Comparison of ENCODE assay signal across 22 mouse cellular contexts in the genomic region with DNA sequence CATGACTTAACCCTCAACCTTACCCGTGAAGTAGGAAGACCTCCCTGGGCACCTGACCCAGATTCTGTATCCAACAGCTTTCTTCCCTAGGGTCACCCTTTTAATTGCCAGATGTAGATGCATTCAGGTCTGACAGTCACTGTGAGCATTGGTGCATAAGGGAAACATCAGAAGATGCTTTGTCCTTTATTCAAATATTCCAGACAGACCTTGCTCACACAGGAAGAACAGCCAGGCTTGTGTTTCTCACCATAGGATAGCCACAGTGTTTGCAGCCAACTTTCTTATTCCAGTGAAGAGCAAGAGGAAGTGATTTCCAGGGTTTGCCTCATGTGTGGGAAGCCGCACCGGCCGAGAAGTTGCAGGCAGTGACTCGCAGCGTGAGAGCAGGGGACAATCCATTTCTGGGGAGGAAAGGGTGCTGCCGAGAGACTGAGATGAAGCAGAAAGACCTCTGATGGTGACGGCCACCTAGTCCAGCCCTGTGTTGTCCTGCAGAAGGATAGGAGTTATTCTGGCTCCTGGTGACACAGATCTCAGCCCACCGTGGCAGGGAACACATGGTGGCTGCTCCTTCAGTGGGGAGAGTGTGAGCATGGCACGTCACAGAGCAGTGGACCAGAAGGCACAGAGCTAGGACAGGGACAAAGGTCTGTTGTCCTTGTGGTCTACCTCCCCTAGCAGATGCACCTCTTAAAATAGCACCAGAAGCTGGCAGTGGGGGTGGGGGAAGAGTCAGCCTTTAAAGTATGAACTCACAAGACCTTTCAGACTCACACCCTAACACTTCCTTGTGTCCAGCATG. TPM values are rescaled to one million over a fixed set of nuclear protein-coding genes. Genes with fewer than 3 reads are reported as not detected.
DNase-seq lines count a peak whose midpoint lies in the region; ATAC-seq and TF ChIP-seq lines count a peak whose summit lies in the region.
"Had no signal": no experiment of that assay in that cellular context is flagged by ENCODE, and none has a peak within 500 bp of the region (broad histone marks: within the 10 kb centered on the region; RNA-seq: fewer than 3 reads in every experiment).

No protein-coding gene starts in this region.

- H3K4me3 ChIP-seq in heart, embryonic 11.5 days (ENCODE audit: low read depth, low read length), result no peak overlapping the region
- no peak overlapping the region for H3K4me3 ChIP-seq in kidney, postnatal 0 days (replicated peaks; ENCODE audit: low read depth, low read length)
- no peak overlapping the region for H3K4me3 ChIP-seq in kidney, embryonic 16.5 days (ENCODE audit: low read length)
- no peak overlapping the region for H3K4me3 ChIP-seq in heart, embryonic 15.5 days
- H3K4me3 ChIP-seq: embryonic facial prominence, embryonic 10.5 days; erythroblast, embryonic 14.5 days; liver, embryonic 13.5 days; midbrain, embryonic 12.5 days had no signal

- no peaks in the 10 kb centered on the region for H3K27me3 ChIP-seq in heart, embryonic 11.5 days (ENCODE audit: control insufficient read depth, insufficient read depth, low read length)
- no peaks in the 10 kb centered on the region for H3K27me3 ChIP-seq in kidney, postnatal 0 days (ENCODE audit: insufficient read depth, low read length)
- H3K27me3 ChIP-seq in kidney, embryonic 16.5 days (ENCODE audit: insufficient read depth, low read length), result no peaks in the 10 kb centered on the region
- no peaks in the 10 kb centered on the region for H3K27me3 ChIP-seq in heart, embryonic 15.5 days
- H3K27me3 ChIP-seq: liver, embryonic 13.5 days; midbrain, embryonic 12.5 days had no signal

- TF ChIP-seq CTCF in kidney, postnatal 0 days (IDR thresholded peaks at IDR 0.05; ENCODE audit: low read depth), result no peak

- no peak for DNase-seq in heart, postnatal 4 days
- no peak for DNase-seq in kidney, postnatal 0 days (ENCODE audit: low spot score)
- DNase-seq: cerebellum, adult 11 months; cerebellum, postnatal 36 days; gastrocnemius, postnatal 14 days; kidney, postnatal 10 days; liver, embryonic 13.5 days; right cerebral cortex, postnatal 25 days had no signal

- WGBS in heart, embryonic 11.5 days (ENCODE audit: insufficient replicate concordance), result 45% methylated on average over 10 of the region's 10 CpGs
- 45% methylated on average over 10 of the region's 10 CpGs for WGBS in kidney, postnatal 0 days
- 44% methylated on average over 10 of the region's 10 CpGs for WGBS in kidney, embryonic 16.5 days
- WGBS in heart, embryonic 15.5 days, result 43% methylated on average over 10 of the region's 10 CpGs

- ATAC-seq in heart, embryonic 11.5 days (replicated peaks; ENCODE audit: insufficient number of reproducible peaks, low FRiP score, low TSS enrichment), result no peak
- peak; percentile 55; the same call in 1 of the 2 replicates for ATAC-seq in kidney, postnatal 0 days (replicated peaks; ENCODE audit: low FRiP score, low read depth)
- ATAC-seq in kidney, embryonic 16.5 days (ENCODE audit: low FRiP score, low TSS enrichment), result no peak
- 0 out of 2 replicates have a peak, but pooled peaks have one; percentile 27 for ATAC-seq in heart, embryonic 15.5 days (replicated peaks; ENCODE audit: insufficient number of reproducible peaks, insufficient read depth, low FRiP score, low read depth)
- 0 out of 2 replicates have a peak, but pooled peaks have one; percentile 12 for ATAC-seq in megakaryocyte-erythroid progenitor cell, adult 5-6 weeks (replicated peaks; ENCODE audit: low FRiP score, low TSS enrichment, poor library complexity, severe bottlenecking)
- no peak for ATAC-seq in monocyte, adult 5-6 weeks (replicated peaks; ENCODE audit: insufficient number of reproducible peaks, low FRiP score, low TSS enrichment, poor library complexity, severe bottlenecking)
- ATAC-seq: hindbrain, embryonic 16.5 days had no signal

- H3K36me3 ChIP-seq in heart, embryonic 11.5 days (ENCODE audit: control insufficient read depth, insufficient read depth, low read length), result no peaks in the 10 kb centered on the region
- H3K36me3 ChIP-seq in kidney, postnatal 0 days (ENCODE audit: insufficient read depth, low read length), result no peaks in the 10 kb centered on the region
- H3K36me3 ChIP-seq in kidney, embryonic 16.5 days (ENCODE audit: insufficient read depth, low read length), result no peaks in the 10 kb centered on the region
- H3K36me3 ChIP-seq in heart, embryonic 15.5 days, result no peaks in the 10 kb centered on the region
- H3K36me3 ChIP-seq: embryonic facial prominence, embryonic 10.5 days; liver, embryonic 13.5 days; midbrain, embryonic 12.5 days had no signal

- peaks cover 17% of the 10 kb centered on the region for H3K4me1 ChIP-seq in heart, embryonic 11.5 days (ENCODE audit: control insufficient read depth, insufficient read depth, low read length)
- H3K4me1 ChIP-seq in kidney, postnatal 0 days (replicated peaks; ENCODE audit: insufficient read depth, low read length), result peaks cover 10% of the 10 kb centered on the region
- H3K4me1 ChIP-seq in kidney, embryonic 16.5 days (ENCODE audit: insufficient read depth, low read length), result peaks cover 21% of the 10 kb centered on the region
- H3K4me1 ChIP-seq in heart, embryonic 15.5 days (replicated peaks), result peaks cover 16% of the 10 kb centered on the region
- H3K4me1 ChIP-seq: liver, embryonic 13.5 days had no signal

- no peaks in the 10 kb centered on the region for H3K9me3 ChIP-seq in heart, embryonic 11.5 days (replicated peaks; ENCODE audit: control insufficient read depth, low read length)
- no peaks in the 10 kb centered on the region for H3K9me3 ChIP-seq in kidney, postnatal 0 days (replicated peaks; ENCODE audit: low read length)
- H3K9me3 ChIP-seq in kidney, embryonic 16.5 days (ENCODE audit: low read length), result no peaks in the 10 kb centered on the region
- H3K9me3 ChIP-seq in heart, embryonic 15.5 days (replicated peaks), result no peaks in the 10 kb centered on the region
- H3K9me3 ChIP-seq: embryonic facial prominence, embryonic 10.5 days; liver, embryonic 13.5 days; midbrain, embryonic 12.5 days had no signal

- H3K9ac ChIP-seq in heart, embryonic 11.5 days (ENCODE audit: low read depth, low read length), result peak overlapping the region; percentile 54; the same call in 1 of the 2 replicates
- no peak overlapping the region for H3K9ac ChIP-seq in kidney, postnatal 0 days (ENCODE audit: low read depth, low read length)
- H3K9ac ChIP-seq in kidney, embryonic 16.5 days (replicated peaks; ENCODE audit: low read length), result no peak overlapping the region
- no peak overlapping the region for H3K9ac ChIP-seq in heart, embryonic 15.5 days
- H3K9ac ChIP-seq: liver, embryonic 13.5 days; midbrain, embryonic 12.5 days had no signal

- no peak overlapping the region for H3K27ac ChIP-seq in heart, embryonic 11.5 days (ENCODE audit: low read depth, low read length)
- no peak overlapping the region for H3K27ac ChIP-seq in kidney, postnatal 0 days
- H3K27ac ChIP-seq in kidney, embryonic 16.5 days (ENCODE audit: low read length), result no peak overlapping the region
- no peak overlapping the region for H3K27ac ChIP-seq in heart, embryonic 15.5 days
- H3K27ac ChIP-seq: embryonic facial prominence, embryonic 10.5 days; liver, embryonic 13.5 days; midbrain, embryonic 12.5 days had no signal

- H3K4me2 ChIP-seq in heart, embryonic 11.5 days, result peak overlapping the region; percentile 39
- H3K4me2 ChIP-seq in kidney, postnatal 0 days (ENCODE audit: low read length), result no peak overlapping the region
- H3K4me2 ChIP-seq in kidney, embryonic 16.5 days (replicated peaks; ENCODE audit: low read depth, low read length), result no peak overlapping the region
- peak overlapping the region; percentile 19; the same call in 1 of the 2 replicates for H3K4me2 ChIP-seq in heart, embryonic 15.5 days
- H3K4me2 ChIP-seq: liver, embryonic 13.5 days; midbrain, embryonic 12.5 days had no signal

RNA-seq across cellular contexts. Expression of a gene that starts 32.6 kb away (rescaled TPM):
- 4.5 and 8.0 TPM in 2 replicates for polyA plus RNA-seq in heart, embryonic 11.5 days (2014; fragmentation: Nextera tagmentation; extraction: Ambion mirVana)
- total RNA-seq in heart, postnatal 4 days (2021), result 1 to 10 TPM; 2.8 to 3.1 TPM
- 2.6 and 3.0 TPM in 2 replicates for polyA plus RNA-seq in kidney, postnatal 0 days (2015; fragmentation: Nextera tagmentation; extraction: Ambion mirVana)
- polyA plus RNA-seq in kidney, embryonic 16.5 days (2015; fragmentation: Nextera tagmentation; extraction: Ambion mirVana), result 1.6 and 1.8 TPM in 2 replicates
- 12.5 and 13.1 TPM in 2 replicates for polyA plus RNA-seq in heart, embryonic 15.5 days (2015; fragmentation: Nextera tagmentation; extraction: Ambion mirVana)
- not detected in 2 replicates for total RNA-seq in megakaryocyte-erythroid progenitor cell, adult 5-6 weeks (2014; fragmentation: Nextera tagmentation)
- total RNA-seq in megakaryocyte-erythroid progenitor cell, adult 5-6 weeks (2017), result not detected in 2 replicates
- total RNA-seq in monocyte, adult 5-6 weeks (2017), result not detected in 3 replicates
- total RNA-seq: ES-E14 had no signal
- polyA plus RNA-seq: erythroblast, embryonic 14.5 days; liver, embryonic 13.5 days had no signal

RNA-seq across cellular contexts. Expression of a gene that starts 34.0 kb away (rescaled TPM):
- polyA plus RNA-seq in heart, embryonic 11.5 days (2014; fragmentation: Nextera tagmentation; extraction: Ambion mirVana), result not detected in 2 replicates
- under 1 TPM; 0.50 to 0.59 TPM for total RNA-seq in heart, postnatal 4 days (2021)
- not detected in 2 replicates for polyA plus RNA-seq in kidney, postnatal 0 days (2015; fragmentation: Nextera tagmentation; extraction: Ambion mirVana)
- 0.31 TPM in 1 of 2 replicates, not detected in the other for polyA plus RNA-seq in kidney, embryonic 16.5 days (2015; fragmentation: Nextera tagmentation; extraction: Ambion mirVana)
- 0.39 TPM in 1 of 2 replicates, not detected in the other for polyA plus RNA-seq in heart, embryonic 15.5 days (2015; fragmentation: Nextera tagmentation; extraction: Ambion mirVana)
- not detected in 2 replicates for total RNA-seq in megakaryocyte-erythroid progenitor cell, adult 5-6 weeks (2014; fragmentation: Nextera tagmentation)
- not detected in 2 replicates for total RNA-seq in megakaryocyte-erythroid progenitor cell, adult 5-6 weeks (2017)
- total RNA-seq in monocyte, adult 5-6 weeks (2017), result 1.1 TPM in 1 of 3 replicates, not detected in the others
- total RNA-seq: adrenal gland, adult 18-20 months; gastrocnemius, postnatal 14 days; layer of hippocampus, postnatal 25 days; left cerebral cortex, postnatal 36 days had no signal
- polyA plus RNA-seq: embryonic facial prominence, embryonic 10.5 days; erythroblast, embryonic 14.5 days; hindbrain, embryonic 16.5 days; liver, embryonic 13.5 days; midbrain, embryonic 12.5 days; neural tube, embryonic 11.5 days had no signal

Comparison
In these comparisons a context has a peak if more than half of its experiments do, and no peak if none do; other contexts are left out.
1. ATAC-seq: peak in kidney, postnatal 0 days (single experiment), heart, embryonic 15.5 days (single experiment) and megakaryocyte-erythroid progenitor cell, adult 5-6 weeks (single experiment); none in heart, embryonic 11.5 days (single experiment), kidney, embryonic 16.5 days (single experiment) and monocyte, adult 5-6 weeks (single experiment).
2. H3K4me2 ChIP-seq: peak in heart, embryonic 11.5 days (single experiment) and heart, embryonic 15.5 days (single experiment); none in kidney, postnatal 0 days (single experiment) and kidney, embryonic 16.5 days (single experiment).